Mouse (Mus musculus) lung, postnatal 4 days (tissue): ENCODE measurements around the gene Eif5a.
"Not testable (repeated sequence)": the region's sequence is repeated elsewhere in the genome, so short reads cannot be mapped to it uniquely, and the experiment has no call there.

Experiments used
- DNase-seq, 2 experiments: peaks; one replicate each; pipeline ENCODE4 v3.0.0; 2021

Gene Eif5a

DNA sequence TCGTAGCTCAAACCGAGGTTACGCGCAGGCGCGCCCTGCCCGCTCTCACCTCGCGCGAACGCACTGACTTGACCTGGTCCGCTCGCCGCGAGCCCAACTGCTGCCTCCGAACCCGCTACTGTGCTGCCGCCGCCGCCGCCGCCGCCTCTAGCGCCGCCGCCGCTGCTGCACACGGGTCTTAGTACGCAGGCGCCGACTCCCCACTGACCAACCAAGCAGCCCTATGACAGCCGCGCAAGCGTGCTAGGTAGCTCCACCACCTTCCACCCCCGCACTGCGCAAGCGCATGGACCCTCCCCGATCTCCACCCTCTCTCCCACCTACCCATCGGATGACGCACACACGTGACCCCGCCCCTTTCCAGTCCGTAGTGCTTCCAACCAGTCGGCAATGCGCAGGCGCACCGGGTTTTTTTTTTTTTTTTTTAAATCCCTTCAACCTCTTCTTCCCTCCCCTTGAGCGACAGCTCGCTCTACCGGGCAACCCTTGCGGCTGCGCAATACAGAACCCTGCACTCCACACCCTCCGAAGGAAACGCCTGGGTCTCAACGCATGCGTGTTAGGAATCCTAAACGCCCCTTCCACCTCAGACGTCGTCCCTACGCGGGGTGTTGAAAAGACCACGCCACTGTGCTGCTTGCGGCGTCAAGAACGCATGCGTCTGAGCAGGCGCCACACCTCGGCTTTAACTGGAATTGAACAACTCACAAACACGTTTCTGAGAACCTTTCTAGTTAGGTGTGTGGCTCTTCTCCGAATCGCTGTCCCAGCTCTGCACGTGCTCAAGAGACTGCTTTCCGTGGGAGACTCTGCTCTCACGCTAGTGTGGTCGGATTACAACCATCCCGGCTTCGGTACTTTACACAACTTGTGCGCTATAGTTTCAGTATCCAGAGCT lies at the start of gene Eif5a:
Eif5a (minus strand) TSS at position 845 of the 898 bp plus-strand sequence.
- peak; percentile 100 for DNase-seq

DNA sequence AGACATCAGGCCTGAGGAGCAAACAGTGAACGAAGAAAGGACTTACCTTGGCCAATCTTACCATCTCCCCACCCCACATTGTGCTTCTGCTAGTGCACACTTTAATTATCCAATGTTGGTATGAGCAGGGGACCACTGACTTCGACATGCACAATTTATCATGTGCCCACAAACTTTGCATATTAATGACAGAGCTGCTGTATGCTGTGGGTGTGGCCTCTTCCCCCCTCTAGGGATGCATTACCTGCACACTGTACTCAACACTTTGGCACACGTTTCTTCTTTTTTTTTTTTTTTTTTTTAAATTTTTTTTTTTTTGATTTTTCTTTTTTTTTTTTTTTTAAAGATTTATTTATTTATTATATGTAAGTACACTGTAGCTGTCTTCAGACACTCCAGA lies 49.0 kb upstream of the Eif5a start:
- no peak for DNase-seq

DNA sequence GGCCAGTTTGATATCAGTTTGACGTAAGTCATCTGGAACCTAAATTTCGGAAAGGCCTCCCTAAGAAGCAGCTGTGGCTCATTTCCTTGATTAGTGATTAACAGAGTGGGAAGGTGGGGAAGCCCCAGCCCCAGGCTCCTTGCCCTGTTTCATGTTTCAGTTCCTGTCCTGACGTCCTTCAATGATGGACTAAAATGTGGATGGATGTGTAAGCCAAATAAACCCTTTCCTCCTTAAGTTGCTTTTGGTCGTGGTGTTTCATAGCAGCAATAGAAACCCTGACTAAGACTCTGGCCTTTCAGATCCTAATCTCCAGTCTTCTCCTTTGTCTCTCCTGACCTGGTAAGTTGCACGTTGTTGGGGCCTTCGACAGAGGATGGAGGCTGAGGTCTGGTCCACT lies 48.5 kb upstream of the Eif5a start:
- DNase-seq = no peak

DNA sequence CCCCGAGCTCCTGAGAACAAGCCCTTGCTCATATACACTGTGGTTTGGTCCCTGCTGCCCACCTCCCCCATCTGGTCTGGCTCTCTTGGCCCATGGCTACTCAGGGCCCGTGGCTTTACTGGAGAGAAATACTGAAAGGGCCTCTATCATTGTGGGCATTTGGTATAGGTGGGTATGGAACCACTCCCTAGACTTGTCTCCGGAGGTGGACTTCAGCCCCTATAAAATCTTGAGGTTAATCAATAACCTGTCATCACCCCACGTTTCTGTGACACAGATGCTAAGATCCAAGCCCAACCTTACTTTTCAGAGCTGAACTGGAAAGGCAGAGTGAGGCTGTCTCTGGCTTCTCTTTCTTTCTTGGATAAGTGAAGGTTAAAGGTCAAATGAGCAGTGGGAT lies 47.0 kb upstream of the Eif5a start:
- no peak for DNase-seq

DNA sequence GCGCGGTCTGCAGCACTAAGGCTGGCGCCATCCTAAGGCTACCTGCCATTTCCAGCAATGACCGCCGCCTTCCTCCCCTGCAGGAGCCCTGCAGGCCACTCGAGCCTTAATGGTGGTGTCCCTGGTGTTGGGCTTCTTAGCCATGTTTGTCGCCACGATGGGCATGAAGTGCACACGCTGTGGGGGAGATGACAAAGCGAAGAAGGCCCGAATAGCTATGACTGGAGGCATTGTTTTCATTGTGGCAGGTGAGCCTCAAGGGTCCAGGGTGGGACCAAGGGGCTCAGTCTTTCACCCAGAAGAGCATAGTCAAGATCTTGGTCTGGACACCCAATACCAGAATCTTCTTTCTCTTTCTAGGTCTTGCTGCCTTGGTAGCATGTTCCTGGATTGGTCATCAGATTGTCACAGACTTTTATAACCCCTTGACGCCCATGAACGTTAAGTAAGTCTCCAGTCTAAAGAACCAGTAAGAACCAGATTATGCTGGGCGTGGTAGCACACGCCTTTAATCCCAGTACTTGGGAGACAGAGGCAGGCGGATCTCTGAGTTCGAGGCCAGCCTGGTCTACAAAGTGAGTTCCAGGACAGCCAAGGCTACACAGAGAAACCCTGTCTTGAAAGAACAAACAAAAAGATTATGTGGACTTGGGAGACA lies 45.2 kb upstream of the Eif5a start:
- no peak for DNase-seq

DNA sequence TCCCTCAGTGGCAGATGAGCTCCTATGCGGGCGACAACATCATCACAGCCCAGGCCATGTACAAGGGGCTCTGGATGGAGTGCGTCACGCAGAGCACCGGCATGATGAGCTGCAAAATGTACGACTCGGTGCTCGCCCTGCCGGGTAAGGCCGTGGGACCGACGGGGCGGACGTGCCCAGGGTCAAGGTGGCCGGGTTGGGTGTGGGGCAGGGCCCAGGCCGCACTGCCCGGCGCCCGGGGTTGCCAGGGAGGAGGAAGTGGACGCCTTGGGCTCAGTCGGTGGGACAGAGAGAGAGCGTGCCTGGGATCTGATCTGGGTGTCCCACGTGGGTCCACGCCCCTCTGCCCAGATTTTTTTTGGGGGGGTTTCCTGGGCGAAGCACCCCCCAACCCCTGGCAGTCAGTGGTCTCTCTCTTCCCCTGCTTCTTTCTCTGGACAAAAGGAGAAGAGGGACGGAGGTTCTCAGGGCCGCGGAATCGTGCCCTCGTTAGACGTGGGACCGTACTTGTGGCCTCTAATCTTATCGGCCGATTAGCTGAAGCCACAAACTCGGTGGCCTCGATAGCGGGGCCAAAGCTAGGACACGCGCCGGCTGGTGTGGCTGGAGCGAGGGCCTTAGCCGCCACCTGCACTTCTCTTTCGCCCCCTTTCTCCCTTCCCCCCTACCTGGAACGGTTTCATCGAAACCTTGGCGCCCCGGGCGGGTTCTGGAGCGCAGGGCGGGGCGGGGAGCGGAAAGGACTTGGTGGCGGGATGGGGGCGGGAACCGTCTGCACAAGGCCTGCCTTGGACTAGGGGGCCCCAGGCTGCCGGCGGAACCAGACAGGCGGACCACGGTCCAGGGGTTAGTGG lies 44.5 kb upstream of the Eif5a start:
- peak; percentile 66 to 75 for DNase-seq

DNA sequence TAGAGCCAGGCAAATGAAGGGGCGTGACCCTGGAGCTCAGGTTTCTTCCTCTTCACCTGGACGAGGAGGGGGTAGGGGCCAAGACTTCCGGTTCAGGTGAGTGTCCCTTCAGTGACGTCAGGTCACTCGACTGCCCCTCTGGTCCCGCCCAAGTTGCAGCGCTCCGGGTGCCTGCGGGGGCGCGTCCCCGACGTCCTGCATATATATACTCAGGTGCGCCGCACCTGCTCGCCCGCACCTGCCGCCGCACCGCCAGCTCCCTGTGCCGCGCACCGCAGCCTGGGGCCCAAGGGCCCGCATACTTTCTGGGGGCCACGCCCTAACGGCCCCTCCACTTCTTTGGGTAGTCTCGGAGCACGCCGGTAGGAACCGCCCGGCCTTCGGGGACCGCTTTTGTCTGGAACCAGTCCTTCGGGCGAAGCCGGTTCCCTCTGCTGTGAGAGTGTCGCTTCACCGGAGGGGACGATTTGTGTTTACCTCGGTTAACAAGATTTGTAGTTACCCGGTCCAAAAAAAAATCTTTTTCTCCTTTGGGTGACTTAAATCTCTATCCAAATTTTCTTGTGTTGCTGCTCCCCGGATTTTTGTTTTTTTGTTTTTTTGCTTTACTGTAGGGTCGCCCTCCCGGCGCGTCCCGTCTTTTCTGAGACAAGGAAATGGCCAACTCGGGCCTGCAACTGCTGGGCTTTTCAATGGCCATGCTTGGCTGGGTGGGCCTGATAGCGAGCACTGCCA lies 43.7 kb upstream of the Eif5a start:
- DNase-seq = peak; percentile 83 to 91

DNA sequence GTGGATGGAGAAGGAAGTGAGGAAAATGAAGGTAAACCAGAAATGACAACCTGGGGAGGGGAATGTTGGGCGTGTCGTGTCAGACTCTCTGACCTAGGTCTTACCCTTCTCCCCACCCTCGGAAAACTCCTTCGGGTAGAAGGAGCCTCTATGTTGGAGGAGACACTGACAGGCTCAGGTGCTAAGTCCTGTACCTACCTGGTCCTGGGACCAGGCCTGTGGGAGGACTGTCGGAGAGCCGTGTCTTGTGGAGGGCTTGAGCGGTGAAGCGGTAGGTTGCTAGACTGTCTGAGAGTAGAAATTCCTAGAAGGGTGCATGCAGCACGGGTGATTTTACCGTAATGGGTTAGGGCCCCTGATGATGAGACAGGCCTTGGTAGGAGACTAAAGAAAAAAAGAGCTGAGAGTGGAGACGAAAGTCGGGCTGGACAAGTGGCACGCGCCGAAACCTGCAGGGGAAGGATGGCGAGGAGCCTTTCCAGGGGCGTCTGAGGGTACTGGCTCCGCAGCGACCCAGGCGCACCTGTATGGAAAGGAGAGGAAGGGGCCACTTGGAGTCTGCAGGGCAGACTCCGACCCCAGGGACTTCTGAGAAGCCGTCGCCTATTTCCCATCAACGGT lies 43.0 kb upstream of the Eif5a start, which contains the start of gene Cldn7:
Cldn7 (plus strand) TSS at position 130 of the 621 bp plus-strand sequence.
- no peak for DNase-seq

DNA sequence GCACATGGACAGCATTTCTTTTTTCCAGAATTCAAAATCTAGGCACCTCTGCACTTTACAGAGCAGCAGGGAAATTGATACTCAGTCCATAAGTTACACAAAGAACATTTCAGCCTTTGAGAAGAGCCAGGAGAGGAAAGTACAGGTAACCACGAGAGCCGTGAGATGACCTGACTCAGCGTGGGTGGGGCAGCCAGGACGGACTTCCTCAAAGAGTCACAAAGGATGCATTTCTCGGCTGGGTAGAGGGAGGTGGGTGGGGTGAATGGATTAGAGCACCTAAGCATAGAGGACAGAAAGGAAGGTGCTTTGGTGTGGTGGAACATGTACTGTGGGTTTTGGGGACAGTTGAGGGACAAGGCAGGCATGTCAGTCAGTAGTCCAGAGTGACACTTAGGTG lies 40.1 kb upstream of the Eif5a start:
- no peak for DNase-seq

DNA sequence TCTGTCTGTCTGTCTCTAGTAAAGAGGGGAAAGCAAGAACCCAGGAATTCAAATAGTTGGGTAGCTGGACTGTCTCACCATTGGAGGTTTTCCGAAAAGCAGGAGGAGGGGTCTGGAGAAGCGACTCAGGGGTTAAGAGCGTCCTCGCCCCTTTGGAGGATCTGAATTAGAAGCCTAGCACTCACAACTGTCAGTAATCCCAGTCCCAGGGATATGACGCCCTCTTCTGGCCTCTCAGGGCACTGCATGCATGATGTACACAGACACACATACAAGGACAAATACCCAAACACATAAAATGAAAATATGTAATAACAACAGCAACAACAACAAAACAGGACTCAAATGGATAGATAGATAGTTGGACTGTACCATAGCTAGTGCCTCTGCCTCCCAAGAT lies 38.9 kb upstream of the Eif5a start:
- DNase-seq = no peak

DNA sequence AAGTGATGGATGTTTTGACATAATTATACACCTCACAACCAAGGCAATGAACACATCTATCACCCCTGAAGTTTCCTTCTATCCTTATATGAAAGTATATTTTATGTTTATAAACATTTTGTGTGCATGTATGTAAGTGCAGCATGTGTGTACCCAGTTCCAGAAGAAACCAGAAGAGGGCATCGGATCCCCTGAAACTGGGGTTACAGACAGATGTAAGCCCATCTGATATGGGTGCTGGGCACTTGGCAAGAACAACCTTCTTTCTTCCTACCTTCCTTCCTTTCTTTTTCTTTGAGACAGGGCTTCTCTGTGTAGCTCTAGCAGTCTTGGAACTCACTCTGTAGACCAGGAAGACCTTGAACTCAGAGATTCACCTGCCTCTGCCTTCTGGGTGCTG lies 34.5 kb upstream of the Eif5a start:
- no peak for DNase-seq

DNA sequence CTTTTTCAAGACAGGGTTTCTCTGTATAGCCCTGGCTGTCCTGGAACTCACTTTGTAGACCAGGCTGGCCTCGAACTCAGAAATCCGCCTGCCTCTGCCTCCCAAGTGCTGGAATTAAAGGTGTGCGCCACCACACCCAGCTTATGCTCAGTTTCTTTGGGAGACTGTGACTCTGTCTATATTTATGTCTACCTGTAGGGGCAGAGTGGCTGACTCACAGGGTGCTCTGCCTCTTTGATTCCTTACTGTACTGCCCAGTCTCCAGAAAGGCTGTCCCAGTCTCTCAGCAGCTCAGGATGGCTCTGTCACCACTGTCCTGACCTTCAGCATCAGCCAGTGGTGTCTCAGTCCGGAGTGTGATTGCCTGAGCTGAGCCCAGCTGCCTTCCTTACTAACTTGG lies 33.9 kb upstream of the Eif5a start:
- DNase-seq = not testable (repeated sequence)

DNA sequence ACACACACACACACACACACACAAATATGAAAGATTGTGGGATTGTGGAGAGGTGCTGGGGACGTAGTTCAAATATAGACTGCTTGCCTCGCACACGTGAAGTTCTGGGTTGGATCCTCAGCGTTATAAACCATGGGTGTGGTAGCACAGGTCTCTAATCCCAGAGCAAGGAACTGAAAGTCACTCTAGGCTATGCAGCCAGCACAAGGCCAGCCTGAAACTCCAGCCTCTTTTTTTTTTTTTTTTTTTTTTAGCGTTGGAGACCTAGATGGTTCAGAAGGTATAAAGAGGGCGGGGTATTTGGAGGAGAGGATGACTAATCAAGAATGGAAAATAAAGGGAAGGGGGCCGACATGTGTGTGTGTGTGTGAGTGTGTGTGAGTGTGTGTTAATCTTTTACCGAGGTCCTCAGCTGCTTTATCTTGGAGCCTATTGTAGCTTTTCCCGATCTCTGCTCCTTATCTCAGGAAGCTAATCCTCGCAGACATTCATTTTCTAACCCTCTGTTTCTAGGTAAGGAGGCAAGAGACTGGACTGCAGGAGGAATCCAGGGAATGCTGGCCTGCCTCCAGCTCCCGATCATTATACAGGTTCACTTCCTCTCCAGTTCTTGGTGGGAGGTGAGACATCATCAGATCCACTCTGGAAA lies 31.6 kb upstream of the Eif5a start:
- no peak for DNase-seq

DNA sequence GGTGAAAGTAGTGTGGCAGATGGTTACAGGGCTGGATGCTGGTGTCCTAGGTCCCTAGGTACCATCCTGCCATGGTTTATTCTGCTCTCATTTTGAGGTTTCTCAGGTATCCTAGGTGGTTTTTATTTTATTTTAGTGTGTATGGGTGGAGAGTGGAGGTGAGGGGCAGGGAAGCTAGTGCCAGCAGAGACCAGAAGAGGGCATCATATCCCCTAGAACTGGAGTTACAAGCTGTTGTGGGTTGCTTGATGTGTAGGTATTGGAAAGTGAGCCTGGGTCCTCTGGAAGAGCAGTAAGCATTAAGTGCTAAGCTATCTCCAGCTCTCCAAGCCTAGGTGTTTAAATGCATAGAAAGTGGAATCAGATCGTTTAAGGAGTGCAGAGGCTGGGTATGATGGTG lies 30.5 kb upstream of the Eif5a start:
- no peak for DNase-seq

DNA sequence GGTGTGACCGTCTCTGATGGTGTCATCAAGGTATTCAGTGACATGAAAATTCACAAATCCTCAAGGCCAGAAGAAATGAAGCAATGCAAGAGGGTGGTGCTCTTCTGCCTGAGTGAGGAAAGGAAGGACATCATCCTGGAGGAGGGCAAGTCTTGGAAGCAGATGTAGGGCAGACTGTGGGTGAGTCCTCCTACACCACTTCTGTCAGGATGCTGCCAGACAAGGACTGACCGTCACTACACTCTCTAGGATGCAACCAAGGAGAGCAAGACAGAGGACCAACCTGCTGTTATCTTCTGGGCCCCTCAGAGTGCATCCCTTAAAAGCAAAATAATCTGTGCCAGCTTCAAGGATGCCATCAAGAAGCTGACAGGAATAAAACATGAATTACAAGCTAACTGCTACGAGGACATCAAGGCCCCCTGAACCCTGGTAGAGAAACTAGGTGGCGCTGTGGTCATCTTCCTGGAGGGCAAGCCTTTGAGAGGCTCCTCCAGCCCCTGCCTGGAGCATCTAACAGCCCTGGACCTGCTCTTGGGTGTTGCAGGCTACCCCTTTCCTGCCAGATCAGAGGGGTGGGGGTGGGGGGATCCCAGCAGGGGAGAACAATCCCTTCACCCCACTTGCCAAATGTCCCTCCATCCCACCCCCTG lies 29.2 kb upstream of the Eif5a start:
- no peak for DNase-seq

DNA sequence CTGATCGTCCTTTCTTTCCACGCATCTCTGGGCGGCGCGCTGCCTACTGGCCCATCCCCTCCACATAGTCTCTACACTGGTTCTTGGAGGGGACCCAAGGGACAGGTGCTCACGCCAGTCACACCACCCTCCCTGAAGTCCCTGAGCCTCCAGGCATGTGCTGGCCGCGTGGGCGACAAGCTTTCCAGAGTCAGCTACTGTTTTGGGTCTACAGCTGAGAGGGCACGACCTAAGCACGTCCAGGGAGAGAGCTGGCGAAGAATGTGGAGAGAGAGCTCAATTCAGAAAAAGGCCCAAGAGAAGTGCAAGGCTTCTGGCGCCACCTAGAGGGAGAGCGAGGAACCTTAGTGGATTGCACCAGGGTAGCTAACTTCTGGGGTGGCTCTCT lies 27.0 kb upstream of the Eif5a start:
- peak; percentile 86 to 91 for DNase-seq

DNA sequence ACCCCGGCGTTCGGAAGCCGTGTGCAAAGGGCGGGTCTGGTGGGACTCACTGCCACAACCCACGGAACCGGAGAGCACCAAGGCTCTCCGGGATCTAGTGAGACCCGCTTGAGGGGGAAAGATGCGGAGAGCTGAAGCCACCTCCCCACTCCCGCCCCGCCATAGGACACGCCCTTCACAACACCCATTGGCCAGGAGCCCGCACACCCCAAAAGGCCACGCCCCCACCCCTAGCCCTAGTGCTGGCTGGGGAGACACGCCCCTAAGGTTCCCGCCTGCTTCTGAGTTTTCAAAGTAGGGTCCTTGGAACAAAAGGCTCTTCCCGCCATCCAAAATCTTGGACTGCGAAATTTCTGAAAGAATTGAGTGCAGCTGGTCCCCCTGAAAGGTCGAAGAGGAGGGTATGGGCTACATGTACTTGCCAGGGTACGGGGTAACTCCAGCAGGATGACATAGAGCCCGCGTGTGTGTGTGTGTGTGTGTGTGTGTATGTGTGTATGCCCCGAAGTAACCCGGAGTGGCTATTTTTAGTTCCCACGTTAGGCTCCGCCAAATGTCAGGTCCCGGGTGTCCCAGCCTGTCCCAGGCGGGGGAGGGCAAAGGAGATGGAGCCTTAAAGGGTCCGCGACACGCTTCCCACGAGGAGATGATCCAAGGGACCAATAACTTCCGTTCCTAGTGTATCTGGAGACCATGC lies 26.5 kb upstream of the Eif5a start, which contains the start of gene Slc2a4:
Slc2a4 (minus strand) TSS at position 123 of the 697 bp plus-strand sequence.
- DNase-seq = peak; percentile 94 to 95

DNA sequence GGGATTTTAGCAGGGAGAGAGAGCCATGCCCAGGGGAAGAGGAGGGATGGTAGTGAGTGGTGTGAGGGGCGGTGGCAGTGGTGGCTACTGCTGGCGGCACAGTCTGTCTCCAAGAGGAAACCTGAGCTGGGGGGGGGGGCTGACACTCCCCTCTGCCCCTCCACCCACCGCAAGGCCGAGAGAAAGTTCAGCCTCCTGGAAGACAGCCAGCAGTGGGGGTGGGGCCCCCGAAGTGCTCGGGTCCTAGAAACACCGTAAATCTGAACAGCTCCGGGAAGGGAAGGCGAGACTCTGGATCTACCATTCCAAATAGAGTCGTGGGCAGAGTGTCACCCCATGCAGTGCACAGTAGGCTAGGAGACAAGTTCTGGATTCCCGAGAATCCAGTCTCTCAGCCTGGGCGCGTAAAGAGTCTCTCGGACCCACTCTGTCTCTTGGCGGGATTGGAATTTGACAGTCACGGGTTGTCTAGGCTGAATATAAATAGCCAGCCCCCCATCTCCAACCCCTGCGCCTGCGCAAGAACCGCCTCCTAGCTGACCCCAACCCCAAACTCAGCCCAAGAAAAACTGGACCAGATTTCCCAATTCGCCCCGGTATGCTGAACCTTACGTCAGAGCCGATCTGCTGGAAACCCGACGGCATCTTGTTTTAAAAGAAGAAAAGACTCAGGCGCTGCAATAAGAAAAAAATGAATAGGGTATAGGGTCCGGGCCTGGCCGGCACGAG lies 25.7 kb upstream of the Eif5a start:
- DNase-seq = peak in 1 of 2 experiments; percentile 35
